Mouse (Mus musculus): Measurements from ENCODE around the gene Nr4a1.

Nr4a1 gene

GRCm38 (mm10) chr15:101256463-101257206 lies 2.6 kb downstream of the Nr4a1 start:
- DNase-seq (ENCODE audit: low spot score): peak; percentile 40

DNA sequence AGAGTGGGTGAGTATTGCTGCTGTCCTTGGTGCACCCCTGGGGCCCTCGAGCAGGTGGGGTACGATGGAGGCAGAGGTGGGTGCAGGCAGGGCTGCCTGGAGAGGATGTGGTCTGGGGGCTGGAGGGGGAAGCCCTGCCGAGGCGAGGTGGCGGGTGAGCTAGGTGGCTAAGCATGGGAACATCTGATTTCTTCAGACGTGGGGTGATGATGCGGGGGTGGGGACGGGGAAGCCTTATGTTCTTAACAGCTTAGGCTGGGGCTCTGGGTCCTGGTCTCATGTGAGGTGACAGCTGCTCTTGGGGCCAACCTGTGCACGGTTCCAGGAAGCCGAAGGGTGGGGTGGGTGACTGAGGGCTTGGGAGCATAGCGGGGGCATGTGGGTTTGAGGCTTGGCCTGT lies 4.4 kb downstream of the Nr4a1 start:
- peak; percentile 44 for DNase-seq (ENCODE audit: low spot score)

DNA sequence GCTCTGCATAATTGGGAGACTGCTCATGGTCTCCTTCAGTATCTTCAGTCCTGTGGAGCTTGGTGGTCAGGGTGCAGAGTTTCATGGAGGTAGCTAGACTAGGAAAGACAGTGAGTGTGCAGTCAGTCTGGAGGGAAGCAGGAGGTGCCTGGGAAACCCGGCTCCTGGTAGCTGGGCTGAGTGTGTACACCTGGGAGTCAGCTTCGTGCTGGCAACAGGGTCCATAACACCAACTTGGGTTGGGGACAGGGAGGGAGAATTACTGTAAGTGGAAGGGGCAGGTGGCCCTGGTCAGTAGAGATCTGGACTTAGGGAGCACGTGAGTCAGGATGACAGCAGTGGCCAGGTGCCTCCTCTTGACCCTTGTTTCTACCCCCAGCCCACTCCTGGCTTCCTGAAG lies 5.9 kb downstream of the Nr4a1 start:
- no peak for DNase-seq (ENCODE audit: low spot score)

- DNase-seq (ENCODE audit: low spot score): no peak
Measured at GRCm38 (mm10) chr15:101260387-101260786, 6.3 kb downstream of the Nr4a1 start.

DNA sequence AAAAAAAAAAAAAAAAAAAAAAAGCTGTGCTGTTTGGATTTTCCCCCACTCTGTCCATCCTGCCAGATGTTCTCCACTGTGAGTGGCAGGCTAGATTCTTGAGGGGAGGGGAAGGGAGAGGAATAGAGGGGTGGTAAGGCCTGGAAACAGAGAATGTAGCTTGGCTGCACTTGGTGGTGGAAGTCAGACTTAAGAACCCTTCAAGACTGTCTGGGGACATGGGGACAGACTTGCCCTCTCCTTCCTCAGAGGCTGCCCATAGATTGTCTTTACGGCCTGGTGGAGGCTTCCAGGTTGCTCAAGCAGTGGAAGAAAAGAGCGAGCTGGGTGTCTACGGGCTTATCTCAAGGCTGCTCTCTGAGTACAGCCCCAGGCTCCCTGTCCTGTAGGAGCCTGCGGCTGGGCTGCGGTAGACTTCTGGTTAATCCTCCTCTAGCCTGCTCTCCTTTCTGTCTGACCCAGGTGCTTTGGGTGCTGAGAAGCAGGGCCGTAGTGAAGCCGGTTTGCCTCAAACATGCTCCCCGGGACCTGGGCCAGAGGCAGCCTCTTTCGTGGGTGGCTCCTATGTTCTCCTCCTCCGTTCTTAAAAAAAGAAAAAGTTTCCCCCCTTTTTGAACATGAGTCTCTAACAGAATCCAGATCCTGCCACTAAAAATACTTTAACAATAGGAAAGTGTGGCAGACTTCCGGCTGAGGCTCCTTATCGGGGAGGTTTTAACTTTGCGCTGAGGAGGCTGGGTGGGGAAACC lies 7.0 kb downstream of the Nr4a1 start:
- no peak for DNase-seq (ENCODE audit: low spot score)

DNA sequence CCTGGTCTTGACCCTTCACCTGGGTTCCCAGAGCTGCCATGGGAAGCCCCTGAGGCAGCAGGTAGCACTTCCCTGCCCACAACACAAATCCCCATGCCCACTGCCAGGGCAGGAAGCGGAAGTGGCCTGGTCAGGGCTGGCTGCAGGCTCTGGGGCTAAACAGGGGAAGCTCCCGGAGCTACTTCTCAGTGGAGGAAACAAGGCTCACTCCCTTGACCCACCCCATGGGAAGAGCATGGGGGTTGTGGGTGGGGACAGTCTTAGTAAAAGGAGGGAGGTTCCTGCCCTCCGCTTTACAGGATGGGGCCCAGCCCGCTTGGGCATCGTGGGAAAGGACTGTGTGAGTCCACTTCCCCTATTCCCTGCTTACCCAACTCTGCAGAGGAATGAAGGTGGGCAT lies 8.4 kb downstream of the Nr4a1 start:
- peak; percentile 38 for DNase-seq (ENCODE audit: low spot score)

DNA sequence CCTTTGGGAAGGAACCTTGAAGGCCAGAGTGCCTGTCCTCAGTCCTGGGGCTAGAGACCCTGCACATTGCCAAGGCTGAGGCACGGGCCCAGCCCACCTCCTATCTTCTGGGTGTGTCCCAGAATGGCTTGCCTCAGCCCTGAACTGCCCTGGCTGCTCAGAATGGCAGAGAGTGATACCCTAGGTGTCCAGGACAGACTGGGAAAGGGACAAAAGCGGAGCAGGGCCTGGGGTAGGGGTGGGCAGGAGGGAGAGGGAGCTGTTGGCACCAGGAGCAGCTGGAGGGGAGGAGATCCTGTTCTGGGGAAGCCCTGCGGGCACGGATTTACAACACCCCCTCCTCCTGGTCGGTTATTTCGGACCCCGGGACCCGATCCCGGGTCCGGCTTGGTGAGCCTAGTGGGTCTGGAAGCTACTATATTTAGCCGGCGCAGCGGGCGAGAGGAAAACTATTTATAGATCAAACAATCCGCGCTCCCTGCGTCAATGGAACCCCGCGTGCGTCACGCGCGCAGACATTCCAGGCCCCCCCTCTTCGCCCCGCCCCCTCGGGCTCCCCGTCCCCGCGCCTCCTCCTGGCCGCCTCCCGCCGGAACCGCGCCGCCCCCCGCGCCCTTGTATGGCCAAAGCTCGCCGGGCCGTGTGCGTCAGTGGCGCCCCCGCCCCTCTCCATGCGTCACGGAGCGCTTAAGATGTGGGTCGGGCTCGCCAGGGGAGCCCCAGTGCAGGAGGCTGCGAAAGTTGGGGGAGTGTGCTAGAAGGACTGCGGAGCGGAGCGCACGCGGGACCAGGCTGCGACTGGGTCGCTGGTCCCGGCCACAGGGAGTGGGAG lies 12.3 kb downstream of the Nr4a1 start:
- peak; percentile 98 for DNase-seq (ENCODE audit: low spot score)

DNA sequence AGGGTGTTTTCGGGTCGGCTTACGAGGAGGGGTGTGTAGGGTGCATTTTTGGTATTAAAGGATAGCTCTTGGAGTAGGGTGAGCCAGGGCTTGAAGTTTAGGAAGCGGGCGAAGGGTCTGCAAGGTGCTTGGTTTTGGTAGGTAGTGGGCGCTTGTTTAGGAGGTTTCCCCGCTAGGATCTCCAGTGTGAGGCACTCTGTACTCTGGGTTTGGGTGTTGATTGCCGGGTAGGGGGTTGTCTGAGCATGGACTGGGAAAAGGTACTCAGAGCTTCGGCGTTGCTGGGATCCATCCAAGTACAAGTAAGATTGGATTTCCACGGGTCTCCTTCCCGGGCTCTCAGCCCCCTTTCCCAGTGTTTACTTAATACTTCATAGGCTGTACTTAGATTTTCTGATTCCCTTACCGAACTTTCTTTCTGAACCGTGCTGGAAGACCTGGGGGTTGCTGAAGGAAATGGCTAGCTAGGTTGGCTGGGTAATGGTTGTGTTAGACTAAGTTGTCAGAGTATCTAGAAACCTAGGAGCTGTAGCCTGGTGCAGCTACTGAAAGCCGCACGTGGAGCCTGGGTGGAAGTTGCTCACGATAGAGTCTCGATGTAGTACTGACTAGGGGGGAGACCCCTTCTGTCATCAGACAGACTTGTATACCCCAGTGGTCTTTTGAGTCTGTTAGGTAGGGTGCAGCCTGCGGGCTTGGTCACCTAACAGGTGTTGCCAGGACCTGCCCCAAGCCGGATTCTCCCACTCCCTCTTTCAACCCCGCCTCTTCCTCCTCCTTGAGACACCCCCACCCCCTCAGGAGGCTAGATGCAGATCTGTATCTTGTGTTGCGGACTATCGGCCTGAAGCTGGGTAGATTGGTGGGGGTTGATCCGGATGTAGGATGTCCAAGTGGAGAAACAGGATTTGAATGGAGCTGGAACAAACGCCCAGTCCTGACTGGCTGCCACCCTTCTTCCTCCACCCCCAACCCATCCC lies 13.3 kb downstream of the Nr4a1 start:
- DNase-seq (ENCODE audit: low spot score): no peak

DNA sequence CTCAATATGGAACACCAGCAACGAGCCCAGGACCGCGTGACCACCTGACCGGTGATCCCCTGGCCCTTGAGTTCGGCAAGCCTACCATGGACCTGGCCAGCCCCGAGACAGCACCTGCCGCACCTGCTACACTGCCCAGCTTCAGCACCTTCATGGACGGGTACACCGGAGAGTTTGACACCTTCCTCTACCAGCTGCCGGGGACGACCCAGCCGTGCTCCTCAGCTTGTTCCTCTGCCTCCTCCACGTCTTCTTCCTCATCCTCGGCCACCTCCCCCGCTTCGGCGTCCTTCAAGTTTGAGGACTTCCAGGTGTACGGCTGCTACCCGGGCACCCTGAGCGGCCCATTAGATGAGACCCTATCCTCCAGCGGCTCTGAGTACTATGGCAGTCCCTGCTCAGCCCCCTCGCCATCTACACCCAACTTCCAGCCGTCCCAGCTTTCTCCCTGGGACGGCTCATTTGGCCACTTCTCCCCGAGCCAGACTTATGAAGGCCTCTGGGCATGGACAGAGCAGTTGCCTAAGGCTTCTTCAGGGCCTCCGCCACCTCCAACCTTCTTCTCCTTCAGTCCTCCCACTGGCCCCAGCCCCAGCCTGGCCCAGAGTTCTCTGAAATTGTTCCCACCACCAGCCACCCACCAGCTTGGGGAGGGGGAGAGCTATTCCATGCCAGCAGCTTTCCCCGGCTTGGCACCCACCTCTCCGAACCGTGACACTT lies 16.2 kb downstream of the Nr4a1 start:
- DNase-seq (ENCODE audit: low spot score): no peak

GRCm38 (mm10) chr15:101271107-101271506 lies 17.0 kb downstream of the Nr4a1 start:
- no peak for DNase-seq (ENCODE audit: low spot score)

- DNase-seq (ENCODE audit: low spot score): no peak
Measured at GRCm38 (mm10) chr15:101271513-101271912, 17.4 kb downstream of the Nr4a1 start.

DNA sequence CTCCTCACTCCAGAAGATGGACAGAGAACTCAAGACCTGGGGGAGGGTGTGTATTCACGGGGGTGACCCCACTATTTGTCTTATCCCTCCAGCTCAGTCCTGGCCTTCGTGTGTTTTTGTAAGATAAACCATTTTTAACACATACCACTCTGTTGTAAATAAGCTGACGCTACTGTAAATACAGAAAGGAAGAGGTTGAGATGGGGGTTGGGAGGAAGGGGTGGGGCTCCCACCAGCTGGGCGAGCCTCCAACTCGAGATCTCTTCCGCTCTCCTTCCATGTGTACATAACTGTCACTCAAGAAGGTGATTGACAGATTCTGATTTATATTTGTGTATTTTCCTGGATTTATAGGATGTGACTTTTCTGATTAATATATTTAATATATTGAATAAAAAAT lies 20.3 kb downstream of the Nr4a1 start:
- no peak for DNase-seq (ENCODE audit: low spot score)

- DNase-seq (ENCODE audit: low spot score): no peak
Measured at GRCm38 (mm10) chr15:101277351-101277899, 23.4 kb downstream of the Nr4a1 start.

DNA sequence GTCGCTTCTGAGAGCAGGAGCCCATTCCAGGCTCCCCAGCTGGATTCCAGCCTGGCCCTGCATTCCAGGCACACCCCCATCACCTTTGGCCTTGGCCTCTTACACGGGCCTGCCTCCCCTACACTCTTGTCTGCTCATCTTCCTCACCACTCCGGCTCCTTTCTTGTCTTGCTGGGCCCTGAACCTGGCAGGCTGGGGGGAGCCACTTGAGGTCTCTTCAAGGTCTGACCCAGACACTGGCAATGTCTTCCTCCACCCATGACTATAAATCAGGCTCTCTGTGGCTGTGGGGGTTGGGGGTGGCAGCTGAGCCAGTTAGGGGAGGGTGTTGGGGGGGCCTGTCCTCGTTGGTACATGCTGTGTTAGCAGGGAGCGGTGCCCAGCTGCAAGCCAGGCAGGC lies 24.5 kb downstream of the Nr4a1 start:
- no peak for DNase-seq (ENCODE audit: low spot score)

DNA sequence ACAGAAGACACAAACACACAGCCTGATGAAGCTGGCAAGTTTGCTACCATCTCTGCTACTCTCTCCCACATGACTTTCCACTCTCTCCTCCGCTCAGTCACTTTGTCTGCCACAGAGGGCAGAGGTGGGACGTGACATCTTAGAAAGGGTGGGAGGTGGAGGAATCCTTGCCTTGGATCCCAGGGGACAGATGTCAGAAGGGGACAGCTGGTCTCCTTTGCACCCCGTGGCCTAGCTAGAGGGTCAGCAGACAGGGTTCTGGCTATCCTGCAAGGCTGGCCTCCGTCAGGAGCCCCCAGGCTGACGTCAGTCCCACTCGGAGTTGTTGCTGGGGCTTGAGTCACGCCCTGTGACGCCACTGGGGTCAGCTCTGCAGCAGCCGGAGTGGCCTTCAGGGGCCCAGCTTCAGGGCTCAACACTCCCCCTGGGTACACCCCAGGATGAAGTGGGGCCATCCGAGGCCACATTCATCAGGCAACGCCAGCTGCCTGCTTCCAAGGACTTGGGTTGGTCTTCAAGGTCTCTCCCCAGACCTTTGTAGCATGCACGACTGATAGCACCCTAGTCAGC lies 25.4 kb downstream of the Nr4a1 start:
- peak; percentile 71 for DNase-seq (ENCODE audit: low spot score)

- DNase-seq (ENCODE audit: low spot score): no peak
Measured at GRCm38 (mm10) chr15:101282471-101282870, 28.4 kb downstream of the Nr4a1 start.

GRCm38 (mm10) chr15:101283183-101283910 lies 29.3 kb downstream of the Nr4a1 start:
- no peak for DNase-seq (ENCODE audit: low spot score)

DNA sequence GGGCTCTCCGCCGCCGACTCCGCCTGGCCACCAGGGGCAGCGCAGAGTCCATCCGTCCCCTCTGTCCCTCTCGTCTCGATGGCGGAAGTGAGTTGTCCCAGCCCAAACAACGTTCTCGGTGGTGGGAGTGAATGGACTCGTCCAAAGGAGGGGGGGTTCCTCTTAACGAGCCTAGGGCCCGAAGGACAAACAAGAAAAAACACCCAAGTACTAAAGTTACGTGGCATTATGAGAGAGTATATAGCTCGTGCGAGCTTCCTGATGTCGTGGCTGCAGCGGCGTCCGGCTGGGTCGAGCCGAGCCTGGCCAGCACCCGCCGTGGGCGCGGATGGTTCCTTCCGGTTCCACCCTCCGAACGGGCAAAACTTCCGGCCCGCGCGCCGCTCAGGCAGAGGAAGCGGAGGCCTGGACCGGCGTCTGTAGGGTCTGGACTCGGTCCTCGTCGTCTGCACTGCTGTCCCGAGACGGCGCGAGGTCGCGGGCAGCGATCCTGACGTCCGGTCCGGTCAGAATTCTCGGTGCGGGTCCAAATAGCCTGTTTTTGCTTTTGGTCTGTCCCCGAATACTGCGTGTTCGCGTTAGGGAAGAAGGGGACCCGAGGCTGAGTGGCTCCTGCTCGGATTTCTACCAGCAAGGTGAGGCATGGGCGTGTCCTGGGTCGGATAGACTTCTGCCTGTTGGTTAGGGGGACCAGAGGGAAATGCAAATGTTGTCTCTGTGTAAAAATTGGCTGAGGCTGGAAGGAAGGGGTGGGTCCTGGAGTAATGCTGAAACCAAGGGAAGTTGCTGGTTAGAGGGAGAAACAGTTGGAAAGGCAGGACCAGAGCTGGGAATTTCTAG lies 30.1 kb downstream of the Nr4a1 start, which contains the start of gene Atg101:
TSS of gene Atg101 (plus strand) at position 362 of the 840 bp plus-strand sequence.
- DNase-seq (ENCODE audit: low spot score): peak; percentile 92

All from testis, postnatal 10 days (tissue).